In the genomic region with DNA sequence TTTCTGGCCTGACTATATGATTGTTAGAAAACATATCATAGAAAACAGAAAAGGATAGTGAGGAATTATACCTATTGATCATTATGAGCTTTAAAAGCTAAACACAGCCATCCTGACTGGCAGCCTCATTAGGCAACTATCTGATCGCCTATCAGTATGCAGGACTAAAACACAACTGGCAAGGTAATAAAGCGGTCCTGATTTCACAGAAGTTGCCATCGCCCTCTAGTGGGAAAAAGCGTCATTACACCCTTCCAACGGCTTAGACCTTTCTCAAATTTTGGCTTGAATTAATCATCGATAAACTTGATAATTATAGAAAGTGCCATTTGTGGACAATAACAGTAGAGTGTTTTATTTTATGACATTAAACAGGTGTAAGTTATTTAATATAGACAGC, we compare ENCODE assay signal across 9 mouse cellular contexts. TPM values are rescaled to one million over a fixed set of nuclear protein-coding genes. Genes with fewer than 3 reads are reported as not detected.
DNase-seq lines count a peak whose midpoint lies in the region; ATAC-seq lines count a peak whose summit lies in the region.
"Had no signal": no experiment of that assay in that cellular context is flagged by ENCODE, and none has a peak within 500 bp of the region (broad histone marks: within the 10 kb centered on the region; RNA-seq: fewer than 3 reads in every experiment).

No protein-coding gene starts in this region.

- WGBS in forebrain, embryonic 15.5 days, result 10% methylated on average over 6 of the region's 6 CpGs
- 18% methylated on average over 6 of the region's 6 CpGs for WGBS in limb, embryonic 11.5 days
- WGBS in neural tube, embryonic 13.5 days, result 15% methylated on average over 6 of the region's 6 CpGs

- H3K4me3 ChIP-seq in forebrain, embryonic 15.5 days, result no peak overlapping the region
- no peak overlapping the region for H3K4me3 ChIP-seq in limb, embryonic 11.5 days (ENCODE audit: low read depth, low read length)
- H3K4me3 ChIP-seq in neural tube, embryonic 13.5 days, result no peak overlapping the region
- H3K4me3 ChIP-seq: heart, embryonic 15.5 days had no signal

- H3K9me3 ChIP-seq in forebrain, embryonic 15.5 days, result no peaks in the 10 kb centered on the region
- H3K9me3 ChIP-seq in limb, embryonic 11.5 days (ENCODE audit: control insufficient read depth, low read length), result no peaks in the 10 kb centered on the region
- H3K9me3 ChIP-seq in neural tube, embryonic 13.5 days, result no peaks in the 10 kb centered on the region
- H3K9me3 ChIP-seq: heart, embryonic 15.5 days had no signal

- no peak overlapping the region for H3K9ac ChIP-seq in forebrain, embryonic 15.5 days (replicated peaks)
- H3K9ac ChIP-seq in limb, embryonic 11.5 days (ENCODE audit: low read length), result no peak overlapping the region
- no peak overlapping the region for H3K9ac ChIP-seq in neural tube, embryonic 13.5 days
- H3K9ac ChIP-seq: heart, embryonic 15.5 days had no signal

- H3K27me3 ChIP-seq in forebrain, embryonic 15.5 days, result no peaks in the 10 kb centered on the region
- H3K27me3 ChIP-seq in limb, embryonic 11.5 days (ENCODE audit: control insufficient read depth, insufficient read depth, low read length), result no peaks in the 10 kb centered on the region
- no peaks in the 10 kb centered on the region for H3K27me3 ChIP-seq in neural tube, embryonic 13.5 days
- H3K27me3 ChIP-seq: heart, embryonic 15.5 days had no signal

- no peaks in the 10 kb centered on the region for H3K4me1 ChIP-seq in forebrain, embryonic 15.5 days
- no peaks in the 10 kb centered on the region for H3K4me1 ChIP-seq in limb, embryonic 11.5 days (ENCODE audit: control insufficient read depth, insufficient read depth, low read length)
- no peaks in the 10 kb centered on the region for H3K4me1 ChIP-seq in neural tube, embryonic 13.5 days (replicated peaks)
- H3K4me1 ChIP-seq: heart, embryonic 15.5 days had no signal

- no peak overlapping the region for H3K27ac ChIP-seq in forebrain, embryonic 15.5 days (replicated peaks)
- H3K27ac ChIP-seq in limb, embryonic 11.5 days (replicated peaks; ENCODE audit: low read depth, low read length), result no peak overlapping the region
- no peak overlapping the region for H3K27ac ChIP-seq in neural tube, embryonic 13.5 days (replicated peaks)
- H3K27ac ChIP-seq: heart, embryonic 15.5 days had no signal

- DNase-seq in 416B (ENCODE audit: low read depth), result peak; percentile 63
- peak; percentile 74 for DNase-seq in CD4-positive, CD25-positive, alpha-beta regulatory T cell, adult 2 months (ENCODE audit: low read depth, low spot score)
- peak; percentile 78 for DNase-seq in brain, adult 2 months (ENCODE audit: low read depth, low spot score)
- DNase-seq in kidney, adult 8-10 months, result peak; percentile 14 to 63
- DNase-seq in limb, embryonic 11.5 days (ENCODE audit: low spot score), result peak; percentile 71

- ATAC-seq in forebrain, embryonic 15.5 days (replicated peaks), result peak; percentile 58; the same call in 1 of the 2 replicates
- no peak; the same call in 1 of the 2 replicates for ATAC-seq in limb, embryonic 11.5 days (ENCODE audit: insufficient number of reproducible peaks, low FRiP score, low TSS enrichment, low read depth)
- ATAC-seq in neural tube, embryonic 13.5 days (ENCODE audit: low read depth), result 0 out of 2 replicates have a peak, but pooled peaks have one; percentile 40
- ATAC-seq in monocyte, adult 5-6 weeks (replicated peaks; ENCODE audit: insufficient number of reproducible peaks, low FRiP score, low TSS enrichment, poor library complexity, severe bottlenecking), result no peak

- no peak overlapping the region for H3K4me2 ChIP-seq in forebrain, embryonic 15.5 days (replicated peaks)
- no peak overlapping the region for H3K4me2 ChIP-seq in limb, embryonic 11.5 days (ENCODE audit: low read depth, severe bottlenecking)
- no peak overlapping the region for H3K4me2 ChIP-seq in neural tube, embryonic 13.5 days
- H3K4me2 ChIP-seq: heart, embryonic 15.5 days had no signal

- no peaks in the 10 kb centered on the region for H3K36me3 ChIP-seq in forebrain, embryonic 15.5 days
- H3K36me3 ChIP-seq in limb, embryonic 11.5 days (ENCODE audit: control insufficient read depth, insufficient read depth, low read length), result no peaks in the 10 kb centered on the region
- no peaks in the 10 kb centered on the region for H3K36me3 ChIP-seq in neural tube, embryonic 13.5 days
- H3K36me3 ChIP-seq: heart, embryonic 15.5 days had no signal

RNA-seq across cellular contexts. Expression of gene Alg10b, which starts 9.2 kb away (rescaled TPM):
- polyA plus RNA-seq in forebrain, embryonic 15.5 days (2015; fragmentation: Nextera tagmentation; extraction: Ambion mirVana), result 42.2 and 43.0 TPM in 2 replicates
- 45.2 and 51.4 TPM in 2 replicates for polyA plus RNA-seq in limb, embryonic 11.5 days (2014; fragmentation: Nextera tagmentation; extraction: Ambion mirVana)
- 40.9 and 48.9 TPM in 2 replicates for polyA plus RNA-seq in neural tube, embryonic 13.5 days (2015; fragmentation: Nextera tagmentation; extraction: Ambion mirVana)
- 13.3 to 26.5 TPM (median 17.4 TPM) in 3 replicates for total RNA-seq in monocyte, adult 5-6 weeks (2017)

Comparison
In these comparisons a context has a peak if more than half of its experiments do, and no peak if none do; other contexts are left out.
1. ATAC-seq: peak in forebrain, embryonic 15.5 days (single experiment) and neural tube, embryonic 13.5 days (single experiment); none in limb, embryonic 11.5 days (single experiment) and monocyte, adult 5-6 weeks (single experiment).
2. Peak in every context shown above with its lines, with median percentiles within 50 percentile points of each other: DNase-seq.